Mouse (Mus musculus) MEL (cell line): ENCODE data around the gene Ocrl. TPM values are rescaled to one million over a fixed set of nuclear protein-coding genes. Genes with fewer than 3 reads are reported as not detected.

Experiments used
- DNase-seq: peaks from one replicate; pipeline ENCODE4 v3.0.0; 2011; ENCODE audit warnings: low read depth, low spot score
- H3K27ac ChIP-seq: 2 replicates; pipeline ENCODE4 v1.5.1; 2012; ENCODE audit warnings: low read depth, mild to moderate bottlenecking, control low read depth, low read length, moderate library complexity; ENCODE audit not compliant: control insufficient read depth
- H3K27me3 ChIP-seq, 2 experiments: fragments of 150-350 bp in 1 of 2; sonication (generic) in 1 of 2; 2 replicates each; pipeline ENCODE4 v1.6.1; 2012; ENCODE audit warnings: low read length in 2 of 2, mild to moderate bottlenecking in 2 of 2, improper control_type of control experiment in 1 of 2, moderate library complexity in 1 of 2; ENCODE audit not compliant: insufficient read depth in 2 of 2, control insufficient read depth in 1 of 2
- H3K36me3 ChIP-seq, 2 experiments: 2 replicates each; pipeline ENCODE4 v1.6.1; 2012 to 2014; ENCODE audit warnings: low read length in 2 of 2, improper control_type of control experiment in 1 of 2, inconsistent platforms in 1 of 2, mild to moderate bottlenecking in 1 of 2; ENCODE audit not compliant: insufficient read depth in 2 of 2, control insufficient read depth in 1 of 2
- H3K4me1 ChIP-seq, 2 experiments: fragments of 150-350 bp in 1 of 2; sonication (generic) in 1 of 2; 2 replicates each; pipeline ENCODE4 v1.6.1; 2012; ENCODE audit warnings: low read length in 2 of 2, improper control_type of control experiment in 1 of 2, mild to moderate bottlenecking in 1 of 2; ENCODE audit not compliant: insufficient read depth in 2 of 2, control insufficient read depth in 1 of 2
- H3K4me3 ChIP-seq, 2 experiments: fragments of 150-350 bp in 1 of 2; sonication (generic) in 1 of 2; 2 replicates each; pipeline ENCODE4 v1.5.1; 2012; ENCODE audit warnings: low read depth in 2 of 2, low read length in 2 of 2, mild to moderate bottlenecking in 2 of 2, moderate library complexity in 2 of 2, control low read depth in 1 of 2, improper control_type of control experiment in 1 of 2; ENCODE audit not compliant: control insufficient read depth in 1 of 2, insufficient read depth in 1 of 2
- H3K79me2 ChIP-seq: 2 replicates; pipeline ENCODE4 v1.6.1; 2012; ENCODE audit warnings: mild to moderate bottlenecking, low read length, moderate library complexity; ENCODE audit not compliant: control insufficient read depth, poor library complexity, insufficient read depth
- H3K9ac ChIP-seq: 2 replicates; pipeline ENCODE4 v1.6.1; 2012; ENCODE audit warnings: low read depth, mild to moderate bottlenecking, control low read depth, low read length, moderate library complexity; ENCODE audit not compliant: control insufficient read depth, poor library complexity, severe bottlenecking
- H3K9me3 ChIP-seq: fragments of 150-350 bp; sonication (generic); replicated peaks from 2 replicates; pipeline ENCODE4 v1.6.1; 2012; ENCODE audit warnings: mild to moderate bottlenecking, low read length, improper control_type of control experiment, moderate library complexity; ENCODE audit not compliant: insufficient read depth
- CHD1 ChIP-seq: IDR thresholded peaks from 2 replicates; pipeline ENCODE4 v1.6.1; 2012; ENCODE audit warnings: low read depth, mild to moderate bottlenecking, inconsistent platforms, low read length, improper control_type of control experiment
- CHD2 ChIP-seq: IDR thresholded peaks from 2 replicates; pipeline ENCODE4 v1.6.1; 2011; ENCODE audit warnings: low read length, improper control_type of control experiment
- E2F4 ChIP-seq: IDR thresholded peaks from 2 replicates; pipeline ENCODE4 v1.6.1; 2011; ENCODE audit warnings: low read depth, low read length, improper control_type of control experiment, borderline replicate concordance
- ELF1 ChIP-seq: IDR thresholded peaks from 2 replicates; pipeline ENCODE4 v1.6.1; 2014; ENCODE audit warnings: low read depth, mild to moderate bottlenecking, inconsistent platforms, low read length, improper control_type of control experiment, moderate library complexity
- GABPA ChIP-seq: IDR thresholded peaks from 2 replicates; pipeline ENCODE4 v1.6.1; 2012; ENCODE audit warnings: low read depth, mild to moderate bottlenecking, inconsistent platforms, low read length, improper control_type of control experiment, moderate library complexity
- GATA1 ChIP-seq: IDR thresholded peaks from 2 replicates; pipeline ENCODE4 v1.6.1; 2011; ENCODE audit warnings: low read depth, low read length, improper control_type of control experiment
- HCFC1 ChIP-seq: IDR thresholded peaks from 2 replicates; pipeline ENCODE4 v1.6.1; 2012; ENCODE audit warnings: low read depth, mild to moderate bottlenecking, inconsistent platforms, low read length, improper control_type of control experiment, moderate library complexity
- KAT2A ChIP-seq: conservative IDR thresholded peaks from 2 replicates; pipeline ENCODE4 v1.6.1; 2012; ENCODE audit warnings: low read depth, low read length, improper control_type of control experiment, inconsistent platforms
- MAZ ChIP-seq: IDR thresholded peaks from 2 replicates; pipeline ENCODE4 v1.6.1; 2012; ENCODE audit warnings: low read depth, mild to moderate bottlenecking, inconsistent platforms, low read length, improper control_type of control experiment
- MEF2A ChIP-seq: IDR thresholded peaks from 2 replicates; pipeline ENCODE4 v1.6.1; 2014; ENCODE audit warnings: low read depth, mild to moderate bottlenecking, inconsistent platforms, low read length, improper control_type of control experiment; ENCODE audit not compliant: poor library complexity, insufficient replicate concordance, severe bottlenecking; ENCODE audit errors: extremely low read depth
- MXI1 ChIP-seq: IDR thresholded peaks from 2 replicates; pipeline ENCODE4 v1.6.1; 2011; ENCODE audit warnings: mild to moderate bottlenecking, low read depth, low read length, improper control_type of control experiment
- NELFE ChIP-seq: IDR thresholded peaks from 2 replicates; pipeline ENCODE4 v1.6.1; 2011; ENCODE audit warnings: low read depth, low read length, improper control_type of control experiment
- POLR2A ChIP-seq, 2 experiments: IDR thresholded peaks; 2 replicates each; pipeline ENCODE4 v1.6.1; 2011 to 2012; ENCODE audit warnings: low read length in 2 of 2, mild to moderate bottlenecking in 2 of 2, control low read depth in 1 of 2, improper control_type of control experiment in 1 of 2, low read depth in 1 of 2, moderate library complexity in 1 of 2; ENCODE audit not compliant: control insufficient read depth in 1 of 2, insufficient read depth in 1 of 2, poor library complexity in 1 of 2
- RAD21 ChIP-seq: IDR thresholded peaks from 2 replicates; pipeline ENCODE4 v1.6.1; 2011; ENCODE audit warnings: mild to moderate bottlenecking, low read depth, low read length, improper control_type of control experiment
- SMC3 ChIP-seq: IDR thresholded peaks from 2 replicates; pipeline ENCODE4 v1.6.1; 2011; ENCODE audit warnings: low read depth, low read length, improper control_type of control experiment
- TAL1 ChIP-seq: IDR thresholded peaks from 2 replicates; pipeline ENCODE4 v1.6.1; 2012; ENCODE audit warnings: mild to moderate bottlenecking, inconsistent platforms, low read length, moderate library complexity, mixed read lengths
- TBP ChIP-seq: IDR thresholded peaks from 2 replicates; pipeline ENCODE4 v1.8.0; 2011; ENCODE audit warnings: low read depth, low read length, improper control_type of control experiment
- TCF12 ChIP-seq: IDR thresholded peaks from 2 replicates; pipeline ENCODE4 v1.6.1; 2014; ENCODE audit warnings: low read depth, mild to moderate bottlenecking, inconsistent platforms, low read length, improper control_type of control experiment, moderate library complexity
- UBTF ChIP-seq: IDR thresholded peaks from 2 replicates; pipeline ENCODE4 v1.6.1; 2012; ENCODE audit warnings: low read depth, mild to moderate bottlenecking, inconsistent platforms, low read length, improper control_type of control experiment, moderate library complexity, borderline replicate concordance; ENCODE audit not compliant: insufficient read depth
- ZC3H11A ChIP-seq: IDR thresholded peaks from 2 replicates; pipeline ENCODE4 v1.6.1; 2012; ENCODE audit warnings: low read depth, mild to moderate bottlenecking, inconsistent platforms, low read length, improper control_type of control experiment
- ZMIZ1 ChIP-seq: IDR thresholded peaks from 2 replicates; pipeline ENCODE4 v1.6.1; 2012; ENCODE audit warnings: low read depth, mild to moderate bottlenecking, inconsistent platforms, low read length, improper control_type of control experiment, moderate library complexity
- polyA plus RNA-seq, 2 experiments: library from polyadenylated mRNA; stranded (reverse) in 1 of 2; unstranded in 1 of 2; fragments of >175 nt in 1 of 2; fragments of >200 nt in 1 of 2; gene quantifications; 2 replicates each; pipeline versions ENCODE4 v1.2.1 to v1.2.4; 2012; ENCODE audit warnings: low replicate concordance in 2 of 2, low read depth in 1 of 2; ENCODE audit not compliant: insufficient read length in 2 of 2, insufficient read depth in 1 of 2, missing spikeins in 1 of 2
- total RNA-seq: library from RNA; depleted of rRNA; stranded (reverse); fragments of 300-350 nt; gene quantifications from 2 replicates; pipeline ENCODE4 v1.2.3, GENCODE M21; 2012

Ocrl gene
- total and polyA plus RNA-seq, 3 experiments = 6.4 to 22.2 TPM; not detected in 1

DNA sequence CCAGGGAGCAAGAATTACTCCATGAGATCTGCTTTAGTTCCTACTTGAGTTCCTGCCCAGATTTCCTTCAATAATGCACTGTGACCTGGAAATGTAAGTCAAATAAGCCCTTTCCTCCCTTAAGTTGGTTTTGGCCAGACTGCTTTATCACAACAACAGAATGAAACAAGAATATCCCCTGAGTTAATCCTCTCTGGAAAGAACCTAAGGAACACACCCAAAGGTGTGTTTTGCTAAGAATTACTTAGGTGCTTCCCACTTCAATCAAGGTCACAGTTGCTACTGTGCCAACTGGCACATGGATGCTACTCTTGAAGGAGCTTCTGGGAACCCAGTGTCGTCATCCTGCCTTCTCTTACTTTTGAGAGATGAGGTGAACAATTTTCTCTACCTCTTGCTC is 92.6 kb downstream of the Ocrl start:
- no peak for DNase-seq
- Histone ChIP-seq H3K4me3 (no peak overlapping the region), H3K9ac (no peak overlapping the region), H3K36me3 (no peaks in the 10 kb centered on the region), H3K27ac (no peak overlapping the region), H3K27me3 (peaks cover 0 to 2% of the 10 kb centered on the region in 2 experiments; a peak in 2 of 4 replicates), H3K9me3 (no peaks in the 10 kb centered on the region), H3K79me2 (no peaks in the 10 kb centered on the region), H3K4me1 (no peaks in the 10 kb centered on the region)
- TF ChIP-seq GABPA (no peak), TAL1 (no peak), UBTF (no peak), NELFE (no peak), ELF1 (no peak), RAD21 (no peak), POLR2A (IDR thresholded peaks at IDR 0.05; ENCODE audit: control insufficient read depth in 1 of 2, insufficient read depth in 1 of 2, low read depth in 1 of 2, low read length in 2 of 2, poor library complexity in 1 of 2) (no peak), E2F4 (no peak), TBP (no peak), MAZ (no peak), SMC3 (no peak), MEF2A (no peak), TCF12 (no peak), ZC3H11A (no peak), HCFC1 (no peak), CHD1 (no peak), GATA1 (no peak)

- DNase-seq = no peak
- Histone ChIP-seq H3K4me3 (no peak overlapping the region), H3K9ac (no peak overlapping the region), H3K27me3 (peaks cover 0 to 2% of the 10 kb centered on the region in 2 experiments; a peak in 2 of 4 replicates), H3K4me1 (no peaks in the 10 kb centered on the region), H3K9me3 (no peaks in the 10 kb centered on the region), H3K27ac (no peak overlapping the region), H3K36me3 (no peaks in the 10 kb centered on the region), H3K79me2 (no peaks in the 10 kb centered on the region)
- TF ChIP-seq GABPA (no peak), ZMIZ1 (no peak), MAZ (no peak), CHD2 (no peak), KAT2A (no peak), MXI1 (no peak)
Measured at GRCm38 (mm10) chrX:48006062-48006461, 93.9 kb downstream of the Ocrl start.
